Comparison of ENCODE assay signal across 12 mouse cellular contexts in the genomic region with DNA sequence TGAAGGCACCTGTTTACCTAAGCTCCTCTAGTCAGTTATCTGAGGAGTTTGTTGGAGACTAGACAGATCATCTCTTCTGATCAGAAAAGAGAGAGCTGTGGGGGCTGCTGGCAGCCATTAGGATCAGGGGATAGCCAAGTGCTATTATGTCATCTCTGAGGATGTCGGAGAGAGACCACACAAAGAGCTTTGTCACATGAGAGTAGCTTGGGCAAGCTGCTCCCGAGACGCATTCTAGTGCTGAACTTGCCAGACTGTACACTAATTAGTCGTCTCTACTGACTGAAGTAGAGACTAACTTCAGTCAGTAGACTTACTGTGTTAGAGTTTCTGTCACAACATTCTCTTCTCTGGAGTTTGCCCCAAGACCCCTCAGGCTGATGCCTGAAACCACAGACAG.
DNase-seq lines count a peak whose midpoint lies in the region; ATAC-seq and TF ChIP-seq lines count a peak whose summit lies in the region.
"Had no signal": no experiment of that assay in that cellular context is flagged by ENCODE, and none has a peak within 500 bp of the region (broad histone marks: within the 10 kb centered on the region; RNA-seq: fewer than 3 reads in every experiment).

No protein-coding gene starts in this region.

- peak overlapping the region; percentile 96; the same call in 1 of the 2 replicates for H3K4me2 ChIP-seq in hindbrain, embryonic 14.5 days (replicated peaks)
- H3K4me2 ChIP-seq in hindbrain, embryonic 12.5 days (replicated peaks) = no peak overlapping the region
- peak overlapping the region; percentile 97; the same call in 1 of the 2 replicates for H3K4me2 ChIP-seq in midbrain, postnatal 0 days (ENCODE audit: low read depth, low read length, poor library complexity, severe bottlenecking)
- H3K4me2 ChIP-seq in midbrain, embryonic 15.5 days = no peak overlapping the region; the same call in 1 of the 2 replicates

- no peak overlapping the region for H3K4me3 ChIP-seq in hindbrain, embryonic 14.5 days (replicated peaks; ENCODE audit: low read length)
- H3K4me3 ChIP-seq in hindbrain, embryonic 12.5 days = no peak overlapping the region
- H3K4me3 ChIP-seq in midbrain, postnatal 0 days (ENCODE audit: low read depth, low read length) = no peak overlapping the region
- no peak overlapping the region for H3K4me3 ChIP-seq in midbrain, embryonic 15.5 days
- H3K4me3 ChIP-seq: erythroblast, embryonic 14.5 days had no signal

- ATAC-seq in hindbrain, embryonic 14.5 days (ENCODE audit: low FRiP score) = no peak
- ATAC-seq in hindbrain, embryonic 12.5 days (ENCODE audit: low FRiP score) = no peak
- no peak for ATAC-seq in midbrain, postnatal 0 days (ENCODE audit: low FRiP score)
- ATAC-seq in midbrain, embryonic 15.5 days (replicated peaks) = no peak
- ATAC-seq: activated CD4-positive, CD25-positive, alpha-beta regulatory T cell, adult 4 months had no signal

- WGBS in hindbrain, embryonic 14.5 days = 15% methylated on average over 4 of the region's 4 CpGs
- WGBS in hindbrain, embryonic 12.5 days = 20% methylated on average over 4 of the region's 4 CpGs
- 18% methylated on average over 4 of the region's 4 CpGs for WGBS in midbrain, postnatal 0 days
- 23% methylated on average over 4 of the region's 4 CpGs for WGBS in midbrain, embryonic 15.5 days

- H3K9ac ChIP-seq in hindbrain, embryonic 14.5 days = no peak overlapping the region
- no peak overlapping the region for H3K9ac ChIP-seq in hindbrain, embryonic 12.5 days
- H3K9ac ChIP-seq in midbrain, postnatal 0 days (replicated peaks; ENCODE audit: low read length, poor library complexity, severe bottlenecking) = no peak overlapping the region
- no peak overlapping the region for H3K9ac ChIP-seq in midbrain, embryonic 15.5 days
- H3K9ac ChIP-seq: heart, embryonic 15.5 days; kidney, embryonic 15.5 days; liver, embryonic 14.5 days had no signal

- peaks cover 15% of the 10 kb centered on the region; the same call in 1 of the 2 replicates for H3K27me3 ChIP-seq in hindbrain, embryonic 14.5 days (ENCODE audit: control insufficient read depth, insufficient read depth, low read length)
- peaks cover 51% of the 10 kb centered on the region for H3K27me3 ChIP-seq in hindbrain, embryonic 12.5 days
- H3K27me3 ChIP-seq in midbrain, postnatal 0 days (ENCODE audit: insufficient read depth, low read length) = 0 out of 2 replicates have a peak, but pooled peaks cover 4% of the 10 kb centered on the region
- peaks cover 29% of the 10 kb centered on the region for H3K27me3 ChIP-seq in midbrain, embryonic 15.5 days (replicated peaks)

- H3K36me3 ChIP-seq in hindbrain, embryonic 14.5 days (replicated peaks; ENCODE audit: control insufficient read depth, insufficient read depth) = no peaks in the 10 kb centered on the region
- no peaks in the 10 kb centered on the region for H3K36me3 ChIP-seq in hindbrain, embryonic 12.5 days
- no peaks in the 10 kb centered on the region for H3K36me3 ChIP-seq in midbrain, postnatal 0 days (ENCODE audit: insufficient read depth, low read length)
- H3K36me3 ChIP-seq in midbrain, embryonic 15.5 days (replicated peaks) = no peaks in the 10 kb centered on the region
- H3K36me3 ChIP-seq: heart, embryonic 15.5 days; kidney, embryonic 15.5 days had no signal

- peaks cover 19% of the 10 kb centered on the region for H3K4me1 ChIP-seq in hindbrain, embryonic 14.5 days (replicated peaks; ENCODE audit: control insufficient read depth, insufficient read depth, low read length)
- peaks cover 35% of the 10 kb centered on the region for H3K4me1 ChIP-seq in hindbrain, embryonic 12.5 days
- H3K4me1 ChIP-seq in midbrain, postnatal 0 days (ENCODE audit: insufficient read depth, low read length) = 0 out of 2 replicates have a peak, but pooled peaks cover 3% of the 10 kb centered on the region
- H3K4me1 ChIP-seq in midbrain, embryonic 15.5 days = peaks cover 28% of the 10 kb centered on the region

- H3K27ac ChIP-seq in hindbrain, embryonic 14.5 days = no peak overlapping the region
- H3K27ac ChIP-seq in hindbrain, embryonic 12.5 days = no peak overlapping the region
- H3K27ac ChIP-seq in midbrain, postnatal 0 days (ENCODE audit: low read depth, low read length) = no peak overlapping the region
- H3K27ac ChIP-seq in midbrain, embryonic 15.5 days = no peak overlapping the region
- H3K27ac ChIP-seq: heart, embryonic 15.5 days; kidney, embryonic 15.5 days; liver, embryonic 14.5 days had no signal

- peak; percentile 35 for DNase-seq in embryo, embryonic 11 days
- DNase-seq in embryo, embryonic 10 days (ENCODE audit: low spot score) = no peak
- no peak for DNase-seq in hindbrain, embryonic 14.5 days (ENCODE audit: low spot score)
- no peak for DNase-seq in midbrain, postnatal 0 days (ENCODE audit: low spot score)
- DNase-seq in gastrocnemius, adult 18-20 months (ENCODE audit: low spot score) = no peak

- no peaks in the 10 kb centered on the region for H3K9me3 ChIP-seq in hindbrain, embryonic 14.5 days (ENCODE audit: control insufficient read depth, low read length)
- H3K9me3 ChIP-seq in hindbrain, embryonic 12.5 days (replicated peaks) = no peaks in the 10 kb centered on the region
- H3K9me3 ChIP-seq in midbrain, postnatal 0 days (ENCODE audit: low read length) = no peaks in the 10 kb centered on the region
- no peaks in the 10 kb centered on the region for H3K9me3 ChIP-seq in midbrain, embryonic 15.5 days
- H3K9me3 ChIP-seq: heart, embryonic 15.5 days; kidney, embryonic 15.5 days had no signal

- TF ChIP-seq CTCF in midbrain, postnatal 0 days (IDR thresholded peaks at IDR 0.05) = no peak

Comparison
In these comparisons a context has a peak if more than half of its experiments do, and no peak if none do; other contexts are left out.
1. H3K4me2 ChIP-seq: peak in hindbrain, embryonic 14.5 days (single experiment) and midbrain, postnatal 0 days (single experiment); none in hindbrain, embryonic 12.5 days (single experiment) and midbrain, embryonic 15.5 days (single experiment).